Mouse (Mus musculus) hindbrain, embryonic 10.5 days (tissue): ENCODE results near the gene Kdm2b. TPM values are rescaled to one million over a fixed set of nuclear protein-coding genes. Genes with fewer than 3 reads are reported as not detected.
"Not testable (repeated sequence)": the region's sequence is repeated elsewhere in the genome, so short reads cannot be mapped to it uniquely, and the experiment has no call there.

Source experiments
- DNase-seq: peaks from one replicate; pipeline ENCODE4 v3.0.0-alpha.2; 2017; ENCODE audit warnings: low spot score
- H3K27ac ChIP-seq: fragments of 300-500 bp; sonication (generic); 2 replicates; pipeline ENCODE4 v1.5.1; 2016; ENCODE audit warnings: mild to moderate bottlenecking, moderate library complexity
- H3K27me3 ChIP-seq: fragments of 300-500 bp; sonication (generic); 2 replicates; pipeline ENCODE4 v1.6.1; 2016; ENCODE audit warnings: mild to moderate bottlenecking; ENCODE audit not compliant: poor library complexity, insufficient read depth, severe bottlenecking
- H3K36me3 ChIP-seq: fragments of 300-500 bp; sonication (generic); 2 replicates; pipeline ENCODE4 v1.6.1; 2016; ENCODE audit warnings: mild to moderate bottlenecking, moderate library complexity
- H3K4me1 ChIP-seq: fragments of 300-500 bp; sonication (generic); replicated peaks from 2 replicates; pipeline ENCODE4 v1.6.1; 2016; ENCODE audit warnings: mild to moderate bottlenecking
- H3K4me3 ChIP-seq: fragments of 300-500 bp; sonication (generic); 2 replicates; pipeline ENCODE4 v1.5.1; 2016; ENCODE audit warnings: mild to moderate bottlenecking, moderate library complexity
- H3K9me3 ChIP-seq: fragments of 300-500 bp; sonication (generic); 2 replicates; pipeline ENCODE4 v1.6.1; 2016; ENCODE audit warnings: mild to moderate bottlenecking, moderate library complexity
- WGBS: fragments of 180-500 bp; shearing (Covaris S2); methylation state at CpG from one replicate; pipeline ENCODE4 v1.1.7; 2016; 5-methylcytosine and 5-hydroxymethylcytosine counted together
- polyA plus RNA-seq: library from polyadenylated mRNA; unstranded; fragments of >200 nt; fragmentation: Nextera tagmentation; extraction: Ambion mirVana; gene quantifications from 2 replicates; pipeline ENCODE4 v1.2.1, GENCODE M21; 2016

Gene Kdm2b
- polyA plus RNA-seq, 1 experiment from 2014 or later, result 92.4 TPM

GRCm38 (mm10) chr5:122987211-122988020 is 2.2 kb downstream of the Kdm2b start:
- H3K36me3 ChIP-seq, result peaks cover 19% of the 10 kb centered on the region
- under 1% methylated on average over 39 of the region's 39 CpGs for WGBS
- H3K4me1 ChIP-seq, result peaks cover 82% of the 10 kb centered on the region
- DNase-seq, result peak; percentile 57
- H3K4me3 ChIP-seq, result peak overlapping the region; percentile 71
- H3K9me3 ChIP-seq, result no peaks in the 10 kb centered on the region
- no peaks in the 10 kb centered on the region for H3K27me3 ChIP-seq
- H3K27ac ChIP-seq, result peak overlapping the region; percentile 97

GRCm38 (mm10) chr5:122986091-122986493 is 3.5 kb downstream of the Kdm2b start:
- Histone ChIP-seq H3K27ac (peak overlapping the region; percentile 97), H3K27me3 (no peaks in the 10 kb centered on the region), H3K4me3 (peak overlapping the region; percentile 71), H3K4me1 (peaks cover 68% of the 10 kb centered on the region), H3K9me3 (no peaks in the 10 kb centered on the region), H3K36me3 (peaks cover 32% of the 10 kb centered on the region)
- 12% methylated on average over 8 of the region's 8 CpGs for WGBS
- peak; percentile 38 for DNase-seq

DNA sequence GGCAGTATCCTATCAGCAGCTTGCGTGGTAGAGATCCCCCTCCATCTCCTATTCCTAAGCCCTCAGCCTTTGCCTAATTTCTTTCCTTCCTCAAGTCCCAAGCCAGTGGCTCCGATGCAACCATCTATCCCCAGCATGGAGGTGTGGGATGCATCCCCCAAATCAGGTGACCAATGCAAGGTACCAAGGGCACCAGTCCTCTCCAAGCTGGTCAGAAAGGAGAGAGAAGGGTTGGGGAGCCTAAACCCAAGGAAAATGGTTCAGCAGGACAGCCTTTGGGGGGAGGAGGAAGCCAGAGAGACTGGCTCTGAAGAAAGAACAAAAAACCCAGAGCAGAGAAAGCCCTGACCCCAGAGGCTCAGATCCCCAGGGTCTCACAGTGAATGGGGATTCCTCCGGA is 4.3 kb downstream of the Kdm2b start:
- Histone ChIP-seq H3K36me3 (peaks cover 40% of the 10 kb centered on the region), H3K27ac (peak overlapping the region; percentile 97), H3K4me1 (peaks cover 60% of the 10 kb centered on the region), H3K27me3 (no peaks in the 10 kb centered on the region), H3K4me3 (peak overlapping the region; percentile 71), H3K9me3 (no peaks in the 10 kb centered on the region)
- peak; percentile 13 for DNase-seq
- 32% methylated on average over 3 of the region's 3 CpGs for WGBS

DNA sequence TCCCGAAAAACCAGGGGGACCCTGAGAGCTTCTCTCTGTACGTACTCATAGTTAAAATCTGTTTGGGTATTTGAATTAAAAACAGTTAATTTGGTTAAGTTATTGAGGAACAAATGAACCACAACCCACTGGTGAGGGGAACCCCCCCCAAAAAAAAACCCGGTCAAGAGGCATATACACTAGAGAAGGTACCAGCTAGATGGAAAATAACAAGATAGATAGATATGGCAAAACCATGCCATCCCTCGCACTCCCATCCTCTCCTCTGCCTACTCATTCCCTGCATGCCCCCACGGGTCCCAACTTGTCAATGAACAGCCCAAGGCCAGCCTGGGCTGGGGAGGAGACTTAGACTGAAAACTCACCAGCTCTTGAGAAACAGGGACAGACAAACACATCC is 5.1 kb downstream of the Kdm2b start:
- no peak for DNase-seq
- H3K27ac ChIP-seq, result peak overlapping the region; percentile 97
- H3K9me3 ChIP-seq, result no peaks in the 10 kb centered on the region
- H3K4me3 ChIP-seq, result peak overlapping the region; percentile 71; the same call in 1 of the 2 replicates
- H3K4me1 ChIP-seq, result peaks cover 52% of the 10 kb centered on the region
- no peaks in the 10 kb centered on the region for H3K27me3 ChIP-seq
- H3K36me3 ChIP-seq, result peaks cover 48% of the 10 kb centered on the region
- 76% methylated on average over 5 of the region's 5 CpGs for WGBS

DNA sequence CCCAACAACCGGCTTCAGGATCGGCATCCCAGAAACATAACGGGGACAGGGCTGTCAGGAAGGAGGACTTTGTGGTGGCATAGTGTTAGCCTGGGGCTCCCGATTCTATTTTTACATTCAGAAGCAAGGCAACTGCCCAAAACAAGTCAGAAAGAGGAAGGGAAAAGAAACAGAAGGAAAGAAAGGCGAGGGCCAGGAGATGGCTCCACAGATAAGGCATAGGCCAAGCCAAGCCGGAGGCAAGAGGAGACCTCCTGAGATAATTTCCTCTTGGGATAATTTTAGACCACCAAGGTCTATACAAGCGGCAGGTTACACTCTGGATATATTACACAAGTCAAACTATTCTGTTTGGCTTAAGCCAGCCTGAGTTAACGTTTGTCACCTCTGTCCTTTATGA is 10.7 kb downstream of the Kdm2b start:
- H3K36me3 ChIP-seq, result peaks cover 87% of the 10 kb centered on the region
- 93% methylated on average over 8 of the region's 8 CpGs for WGBS
- no peaks in the 10 kb centered on the region for H3K9me3 ChIP-seq

GRCm38 (mm10) chr5:122974701-122975100 is 14.9 kb downstream of the Kdm2b start:
- not testable (repeated sequence) for H3K9me3 ChIP-seq, H3K27ac ChIP-seq, DNase-seq, H3K4me3 ChIP-seq, H3K4me1 ChIP-seq, H3K27me3 ChIP-seq
- H3K36me3 ChIP-seq, result peaks cover 52% of the 10 kb centered on the region
- 94% methylated on average over 4 of the region's 4 CpGs for WGBS

More for the DNA sequence above, 10.7 kb downstream of the Kdm2b start:
- H3K4me1 ChIP-seq, result peaks cover 3% of the 10 kb centered on the region; the same call in 1 of the 2 replicates
- H3K4me3 ChIP-seq, result no peak overlapping the region
- no peak for DNase-seq
- no peak overlapping the region; the same call in 1 of the 2 replicates for H3K27ac ChIP-seq
- no peaks in the 10 kb centered on the region for H3K27me3 ChIP-seq

DNA sequence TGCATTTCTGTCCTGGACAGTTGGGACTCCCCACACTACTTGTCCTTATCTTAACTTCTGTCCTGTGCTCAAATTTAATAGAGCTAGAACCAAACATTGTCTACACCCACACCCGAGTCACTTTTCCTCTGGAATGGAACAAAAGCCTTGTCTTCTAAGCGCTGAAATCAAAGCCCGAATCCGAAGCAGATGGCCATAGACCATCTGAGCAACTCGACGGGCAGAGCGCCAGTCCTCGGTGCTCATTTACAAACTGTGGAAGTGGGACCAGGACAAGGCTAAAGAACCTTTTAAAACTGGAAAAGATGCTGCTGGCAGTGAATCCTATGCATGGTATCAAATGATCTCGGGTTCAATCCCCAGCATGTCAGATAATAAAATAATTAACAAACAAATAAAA is 17.5 kb downstream of the Kdm2b start:
- no peaks in the 10 kb centered on the region for H3K4me1 ChIP-seq
- H3K27ac ChIP-seq, result no peak overlapping the region
- H3K36me3 ChIP-seq, result peaks cover 34% of the 10 kb centered on the region
- H3K27me3 ChIP-seq, result no peaks in the 10 kb centered on the region
- no peak for DNase-seq
- WGBS, result 83% methylated on average over 9 of the region's 9 CpGs
- no peaks in the 10 kb centered on the region for H3K9me3 ChIP-seq
- no peak overlapping the region for H3K4me3 ChIP-seq

DNA sequence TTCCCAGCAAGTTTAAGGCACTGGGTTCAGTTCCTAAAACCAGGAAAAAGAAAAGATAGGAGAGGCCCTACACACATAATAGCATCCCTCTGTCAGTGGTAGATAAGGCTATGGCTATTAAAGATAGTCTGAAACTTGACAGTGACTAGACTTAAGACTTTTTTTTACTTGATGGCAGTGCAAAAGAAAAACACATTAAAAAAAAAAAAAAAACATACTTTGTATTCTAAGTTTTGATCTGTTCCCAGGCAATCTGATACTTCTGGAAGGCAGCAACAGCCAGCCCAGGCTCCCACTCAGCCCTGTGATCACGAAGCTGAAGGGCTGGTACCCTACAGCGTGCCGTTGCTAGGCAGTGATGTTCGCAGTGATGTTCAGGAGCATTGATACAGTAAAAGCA is 18.2 kb downstream of the Kdm2b start:
- 91% methylated on average over 4 of the region's 4 CpGs for WGBS

DNA sequence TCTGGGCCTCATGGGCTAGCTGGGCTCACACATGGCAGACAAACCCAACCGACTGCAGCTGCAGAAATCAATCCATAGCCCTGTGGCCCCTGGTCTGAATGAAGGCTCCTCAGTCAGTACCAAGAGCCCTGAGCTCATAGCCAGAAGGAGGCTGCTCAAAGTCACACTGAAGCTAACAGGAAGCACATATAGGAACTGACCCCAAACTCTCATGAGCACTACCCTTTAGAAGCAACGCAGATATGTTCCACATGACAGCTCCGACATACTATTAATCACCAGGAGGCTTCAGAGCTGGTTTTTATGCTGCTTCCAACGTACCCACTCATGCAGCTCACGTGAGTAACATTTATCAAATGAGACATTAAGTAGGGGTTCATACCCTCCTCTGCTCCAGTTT is 19.6 kb downstream of the Kdm2b start:
- Histone ChIP-seq H3K9me3 (no peaks in the 10 kb centered on the region), H3K27ac (no peak overlapping the region), H3K4me3 (no peak overlapping the region), H3K36me3 (peaks cover 26% of the 10 kb centered on the region), H3K27me3 (no peaks in the 10 kb centered on the region), H3K4me1 (no peaks in the 10 kb centered on the region)
- WGBS, result 90% methylated on average over 5 of the region's 5 CpGs
- DNase-seq, result no peak

More for the DNA sequence above, 18.2 kb downstream of the Kdm2b start:
- no peak for DNase-seq
- H3K4me3 ChIP-seq, result no peak overlapping the region
- H3K27me3 ChIP-seq, result no peaks in the 10 kb centered on the region
- H3K36me3 ChIP-seq, result peaks cover 30% of the 10 kb centered on the region
- H3K27ac ChIP-seq, result no peak overlapping the region
- no peaks in the 10 kb centered on the region for H3K9me3 ChIP-seq
- no peaks in the 10 kb centered on the region for H3K4me1 ChIP-seq

DNA sequence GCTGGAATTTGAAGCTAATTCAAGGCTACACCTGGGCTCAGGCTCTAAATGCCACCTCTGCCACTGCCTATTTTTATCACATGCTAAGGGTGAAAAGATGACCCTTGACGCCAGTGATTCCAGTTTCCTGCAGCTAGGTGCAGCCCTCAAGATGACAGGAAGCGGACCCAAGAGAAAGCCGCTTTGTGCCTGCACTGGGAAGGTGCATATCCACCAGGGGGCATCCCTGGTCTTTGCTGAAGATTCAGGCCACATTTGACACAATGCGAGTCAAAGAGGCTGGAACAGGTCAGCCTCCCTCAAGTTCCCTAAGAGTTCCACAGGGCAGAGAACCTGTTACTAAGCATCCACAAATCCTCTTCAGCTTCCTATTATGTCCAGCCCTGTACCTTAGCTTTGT is 21.3 kb downstream of the Kdm2b start:
- no peak overlapping the region for H3K4me3 ChIP-seq
- H3K27ac ChIP-seq, result no peak overlapping the region
- peak; percentile 73 for DNase-seq
- no peaks in the 10 kb centered on the region for H3K27me3 ChIP-seq
- H3K36me3 ChIP-seq, result peaks cover 28% of the 10 kb centered on the region
- WGBS, result 48% methylated on average over 4 of the region's 4 CpGs
- no peaks in the 10 kb centered on the region for H3K4me1 ChIP-seq
- no peaks in the 10 kb centered on the region for H3K9me3 ChIP-seq

- Histone ChIP-seq H3K4me1 (no peaks in the 10 kb centered on the region), H3K27me3 (no peaks in the 10 kb centered on the region), H3K9me3 (no peaks in the 10 kb centered on the region), H3K4me3 (no peak overlapping the region), H3K36me3 (peaks cover 41% of the 10 kb centered on the region), H3K27ac (no peak overlapping the region)
- 93% methylated on average over 11 of the region's 11 CpGs for WGBS
- DNase-seq, result no peak
These were observed 24.2 kb downstream of the Kdm2b start for GRCm38 (mm10) chr5:122965427-122965826.

GRCm38 (mm10) chr5:122964853-122965252 is 24.8 kb downstream of the Kdm2b start:
- DNase-seq, result no peak
- no peak overlapping the region for H3K27ac ChIP-seq
- no peak overlapping the region for H3K4me3 ChIP-seq
- no peaks in the 10 kb centered on the region for H3K9me3 ChIP-seq
- WGBS, result 90% methylated on average over 6 of the region's 6 CpGs
- H3K27me3 ChIP-seq, result no peaks in the 10 kb centered on the region
- H3K36me3 ChIP-seq, result peaks cover 44% of the 10 kb centered on the region
- no peaks in the 10 kb centered on the region for H3K4me1 ChIP-seq

GRCm38 (mm10) chr5:122961905-122962304 is 27.7 kb downstream of the Kdm2b start:
- 68% methylated on average over 3 of the region's 3 CpGs for WGBS
- H3K36me3 ChIP-seq, result peaks cover 61% of the 10 kb centered on the region

More at GRCm38 (mm10) chr5:122961905-122962304, 27.7 kb downstream of the Kdm2b start:
- no peaks in the 10 kb centered on the region for H3K27me3 ChIP-seq
- no peak for DNase-seq
- H3K4me1 ChIP-seq, result peaks cover 9% of the 10 kb centered on the region
- H3K27ac ChIP-seq, result no peak overlapping the region
- no peaks in the 10 kb centered on the region for H3K9me3 ChIP-seq
- H3K4me3 ChIP-seq, result no peak overlapping the region
